Mouse (Mus musculus): Measurements from ENCODE around the gene Rnf41.

Gene Rnf41

DNA sequence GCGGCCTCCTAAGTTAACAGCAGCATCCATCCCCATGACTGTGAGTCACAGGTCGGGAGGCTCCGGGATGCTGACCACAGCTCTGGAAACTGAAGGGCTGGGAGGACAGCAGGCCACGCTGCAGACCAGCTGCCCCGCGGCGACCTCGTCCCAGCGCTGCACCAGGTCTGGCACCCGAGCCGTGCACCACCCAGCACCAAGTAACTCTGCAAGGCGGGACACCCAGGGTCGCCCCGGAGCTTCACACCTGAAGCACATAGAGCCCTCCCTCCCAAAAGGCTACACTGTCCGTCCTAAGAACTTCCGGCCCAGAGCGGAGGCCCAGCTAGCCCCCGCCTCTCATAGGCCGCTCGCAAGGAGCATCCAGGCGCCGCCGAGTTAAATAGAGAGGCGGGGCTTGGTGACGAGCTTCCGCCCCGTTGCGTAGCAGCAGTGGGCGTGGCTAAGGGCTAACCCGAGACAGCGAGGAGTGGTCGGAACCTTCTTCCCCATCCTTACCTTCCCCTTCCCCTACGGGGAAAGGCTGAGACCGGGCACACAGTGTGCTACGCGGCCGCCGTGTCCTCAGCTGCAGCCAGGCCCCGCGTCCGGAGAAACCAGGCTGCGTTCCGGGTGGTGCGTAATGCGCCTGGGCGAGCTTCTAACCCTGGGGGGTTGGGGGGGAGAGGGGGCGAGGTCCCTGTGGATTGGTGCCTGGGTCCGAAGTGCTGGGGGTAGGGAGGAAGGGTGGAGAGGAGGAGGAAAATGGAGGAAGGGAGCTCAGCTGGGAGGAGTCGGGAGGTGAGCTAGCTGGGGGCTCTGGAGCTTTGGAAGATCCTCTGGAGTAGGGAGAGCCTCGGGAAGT lies at the start of gene Rnf41, which contains the start of gene Nabp2:
Gene Rnf41 (plus strand): TSS at position 447 of the 844 bp plus-strand sequence.
Gene Nabp2 (minus strand): TSS at position 282 of the 844 bp plus-strand sequence.
- ChIA-PET CTCF (interaction anchor here (0.5 to 2.5 kb wide), 66 partner anchors 9 to 1590 kb away, joined by 3 to 19 read pairs (median 4); partner anchors contain the start of genes Esyt1 (in 3 of the 4), Ankrd52 (in 2 of the 4), Myl6 (in 2 of the 4) and Baz2a (in 1 of the 4)), POLR2A (interaction anchor here (0.5 to 3.8 kb wide), 154 partner anchors 9 to 1072 kb away, joined by 3 to 43 read pairs (median 5); partner anchors contain the start of genes Ankrd52 (in 3 of the 4), Cnpy2 (in 3 of the 4), Coq10a (in 3 of the 4) and Esyt1 (in 3 of the 4))

DNA sequence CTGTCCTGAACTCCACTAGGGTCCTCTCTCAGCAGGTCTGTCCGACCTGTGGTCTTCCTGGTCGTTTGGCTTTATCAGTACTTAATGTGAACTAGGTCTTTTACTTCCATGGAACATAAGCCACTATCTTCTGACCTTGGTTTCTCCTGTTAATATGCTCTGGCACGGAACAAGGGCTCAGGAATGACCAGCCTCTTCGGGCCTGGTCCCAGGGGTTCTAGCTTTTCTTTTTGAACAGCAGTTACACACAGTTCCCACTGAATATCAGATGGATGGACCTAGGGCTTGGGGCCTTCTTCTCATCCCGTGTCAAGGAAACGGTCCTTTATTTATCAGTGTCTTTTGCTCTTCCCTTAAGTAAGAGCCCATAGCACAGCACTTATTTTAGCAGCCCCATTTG lies 49.6 kb upstream of the Rnf41 start:
- POLR2A ChIA-PET = interaction anchor here (0.6 to 2.9 kb wide), 20 partner anchors 8 to 186 kb away, joined by 3 to 13 read pairs (median 4); partner anchors contain the start of genes Cnpy2 (in 2 of the 4), Ankrd52 (in 1 of the 4), Cs (in 1 of the 4) and Myl6 (in 1 of the 4)
- CTCF ChIA-PET = interaction anchor here (0.6 to 1.5 kb wide), 15 partner anchors 9 to 535 kb away, joined by 3 to 8 read pairs (median 4); partner anchors contain the start of genes Cs (in 1 of the 4), Nabp2 (in 1 of the 4), Pa2g4 (in 1 of the 4) and Rnf41 (in 1 of the 4)

DNA sequence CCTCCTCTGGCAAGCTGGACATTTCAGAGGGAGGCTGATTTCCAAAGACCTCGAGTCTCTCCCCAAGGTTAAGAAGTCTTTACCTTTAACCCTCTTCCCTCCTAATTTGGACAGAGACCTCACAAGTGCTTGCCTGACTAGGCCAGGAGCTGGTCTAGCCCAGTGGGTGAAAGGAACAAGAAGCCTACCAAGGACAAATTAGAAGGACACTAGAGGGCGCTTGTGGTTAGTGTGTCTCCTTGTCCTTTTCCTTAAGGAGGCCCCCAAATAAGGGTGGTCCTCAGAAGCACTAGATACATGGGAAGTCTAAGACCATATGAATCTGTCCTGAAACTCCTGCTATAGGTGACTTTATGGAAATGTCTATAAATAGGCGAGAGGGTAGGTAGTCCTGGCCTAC lies 48.9 kb upstream of the Rnf41 start:
- CTCF ChIA-PET = interaction anchor here (0.6 to 1.5 kb wide), 19 partner anchors 8 to 534 kb away, joined by 3 to 13 read pairs (median 3); partner anchors contain the start of genes Cs (in 1 of the 4), Nabp2 (in 1 of the 4), Pa2g4 (in 1 of the 4) and Rnf41 (in 1 of the 4)

DNA sequence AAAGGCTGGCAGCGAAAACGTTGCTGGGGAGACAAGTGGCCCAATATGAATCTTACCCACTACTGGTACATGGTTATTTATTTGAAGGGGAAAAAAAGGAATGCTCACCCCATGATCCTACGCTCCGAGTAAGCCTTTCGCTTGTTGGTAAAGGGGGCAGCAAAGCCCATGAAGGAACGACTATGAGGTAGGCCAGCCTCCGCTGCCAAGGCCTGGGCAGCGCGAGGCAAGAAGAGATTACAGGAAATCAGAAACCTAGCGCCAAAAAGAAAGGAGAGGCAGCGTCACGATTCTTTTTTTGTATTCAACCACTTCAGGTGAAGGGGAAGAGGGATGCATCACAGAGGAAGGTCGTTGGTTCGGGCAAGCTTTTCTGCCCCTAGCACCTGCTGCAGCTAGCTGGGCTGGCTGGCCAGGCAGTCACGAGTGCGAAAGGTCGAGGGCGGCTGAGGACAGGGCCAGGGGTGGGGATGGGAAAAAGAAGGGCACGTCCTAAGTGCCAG lies 43.5 kb upstream of the Rnf41 start:
- POLR2A ChIA-PET = interaction anchor here (0.5 to 7.1 kb wide), 55 partner anchors 9 to 1069 kb away, joined by 3 to 42 read pairs (median 6); partner anchors contain the start of genes Cnpy2 (in 3 of the 4), Nabp2 (in 3 of the 4), Pan2 (in 3 of the 4) and Rnf41 (in 3 of the 4)
- CTCF ChIA-PET = interaction anchor here (0.5 to 4.6 kb wide), 12 partner anchors 8 to 1141 kb away, joined by 3 to 38 read pairs (median 4); partner anchors contain the start of gene Ankrd52 (in 1 of the 4)

More for the DNA sequence above, 48.9 kb upstream of the Rnf41 start:
- POLR2A ChIA-PET = interaction anchor here in 3 of 4 experiments (0.6 to 2.9 kb wide), 16 partner anchors 10 to 185 kb away, joined by 3 to 13 read pairs (median 4); partner anchors contain the start of genes Ankrd52 (in 1 of the 3), Cnpy2 (in 1 of the 3), Pan2 (in 1 of the 3) and Zc3h10 (in 1 of the 3)

DNA sequence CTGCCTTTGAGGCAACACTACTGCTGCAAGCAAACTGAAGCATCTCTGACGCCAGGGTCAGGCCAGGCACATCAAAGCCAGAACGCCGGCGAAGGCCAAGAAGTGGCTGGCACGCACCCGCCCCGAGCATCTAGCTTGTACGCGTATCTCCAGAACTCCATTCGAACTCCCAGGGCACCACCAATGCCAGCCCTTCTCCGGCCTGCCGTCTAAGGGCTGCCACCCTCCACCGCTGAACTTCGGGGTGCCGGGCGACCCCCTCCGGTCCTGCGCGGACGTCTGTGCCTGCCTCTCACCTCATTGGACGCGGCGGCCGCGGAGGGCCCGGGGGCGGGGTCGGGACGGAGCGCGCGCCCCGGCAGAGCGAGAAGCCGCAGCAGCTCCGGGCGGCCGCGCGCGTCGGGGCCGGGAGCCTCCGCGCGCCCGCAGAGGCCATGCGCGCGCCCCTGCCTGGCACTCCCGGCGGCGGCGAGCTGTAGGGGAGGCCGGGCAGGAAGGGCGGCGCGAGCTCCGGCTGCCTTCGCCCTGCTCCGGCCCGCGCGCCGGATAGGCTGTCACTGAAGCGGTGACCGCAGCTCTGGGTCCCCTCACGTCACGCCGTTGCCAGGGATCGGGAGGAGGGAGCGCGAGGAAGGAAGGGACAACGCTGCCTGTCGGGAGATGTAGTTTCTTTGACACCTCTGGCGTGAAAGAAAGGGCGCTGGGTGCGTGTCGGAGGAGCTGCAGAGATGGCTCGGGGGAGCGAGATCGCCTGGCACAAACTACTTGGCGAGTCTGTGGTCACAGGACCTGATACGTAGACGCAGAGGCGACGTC lies 42.8 kb upstream of the Rnf41 start, which contains the start of gene Coq10a:
Gene Coq10a (minus strand): TSS at position 596 of the 816 bp plus-strand sequence.
- ChIA-PET CTCF (interaction anchor here (0.5 to 4.6 kb wide), 18 partner anchors 9 to 1142 kb away, joined by 3 to 38 read pairs (median 4); partner anchors contain the start of genes Ankrd52 (in 1 of the 4), Nabp2 (in 1 of the 4), Rnf41 (in 1 of the 4) and Zc3h10 (in 1 of the 4)), POLR2A (interaction anchor here (0.5 to 7.1 kb wide), 84 partner anchors 7 to 1069 kb away, joined by 3 to 42 read pairs (median 5); partner anchors contain the start of genes Cnpy2 (in 4 of the 4), Esyt1 (in 3 of the 4), Gls2 (in 3 of the 4) and Nabp2 (in 3 of the 4))

DNA sequence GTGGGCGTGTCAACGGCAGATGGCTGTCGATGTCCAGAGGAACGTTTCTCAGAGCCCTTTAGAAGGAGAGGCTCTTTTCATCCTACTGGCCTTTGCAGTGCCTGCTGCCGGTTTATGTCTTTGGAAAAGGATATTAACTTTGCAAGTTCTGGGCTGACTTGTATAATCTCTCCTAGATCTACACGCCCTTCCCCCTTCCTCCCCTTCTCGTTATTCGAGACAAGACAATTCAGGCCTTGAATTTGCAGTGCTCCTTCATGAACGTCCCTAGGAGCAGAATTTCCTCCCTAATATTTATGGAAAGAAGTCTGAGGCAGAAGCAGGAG lies 42.3 kb upstream of the Rnf41 start:
- CTCF ChIA-PET = interaction anchor here in 3 of 4 experiments (0.8 to 4.6 kb wide), 9 partner anchors 8 to 178 kb away, joined by 4 to 38 read pairs (median 6); partner anchors contain the start of genes Ankrd52 (in 1 of the 3), Nabp2 (in 1 of the 3), Rnf41 (in 1 of the 3) and Zc3h10 (in 1 of the 3)
- POLR2A ChIA-PET = interaction anchor here (0.5 to 7.1 kb wide), 80 partner anchors 8 to 532 kb away, joined by 3 to 42 read pairs (median 5); partner anchors contain the start of genes Cnpy2 (in 4 of the 4), Esyt1 (in 3 of the 4), Gls2 (in 3 of the 4) and Nabp2 (in 3 of the 4)

DNA sequence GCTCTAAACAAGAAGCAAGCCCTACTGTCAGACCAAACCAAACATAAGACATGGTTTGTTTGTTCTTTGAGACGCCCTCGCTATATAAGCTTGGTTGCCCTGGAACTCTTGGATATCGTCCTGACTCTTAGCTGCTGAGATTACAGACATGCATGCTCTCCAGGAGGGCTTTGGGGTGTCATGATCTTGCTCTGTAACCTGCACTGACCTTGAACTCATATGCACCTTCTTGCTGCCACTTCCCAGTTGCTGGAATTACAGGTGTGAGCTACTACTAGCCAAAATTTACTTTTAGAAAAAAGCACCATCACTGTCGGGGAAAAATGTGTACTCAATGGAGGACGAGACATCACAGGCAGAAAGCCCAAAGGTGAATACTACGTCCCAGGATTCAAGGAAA lies 41.9 kb upstream of the Rnf41 start:
- ChIA-PET CTCF (interaction anchor here in 3 of 4 experiments (0.6 to 4.6 kb wide), 14 partner anchors 10 to 243 kb away, joined by 3 to 38 read pairs (median 5); partner anchors contain the start of genes Nabp2 (in 1 of the 3), Rnf41 (in 1 of the 3), Smarcc2 (in 1 of the 3) and Zc3h10 (in 1 of the 3)), POLR2A (interaction anchor here (0.5 to 7.1 kb wide), 104 partner anchors 7 to 749 kb away, joined by 3 to 42 read pairs (median 5); partner anchors contain the start of genes Cnpy2 (in 4 of the 4), Esyt1 (in 3 of the 4), Nabp2 (in 3 of the 4) and Pan2 (in 3 of the 4))

DNA sequence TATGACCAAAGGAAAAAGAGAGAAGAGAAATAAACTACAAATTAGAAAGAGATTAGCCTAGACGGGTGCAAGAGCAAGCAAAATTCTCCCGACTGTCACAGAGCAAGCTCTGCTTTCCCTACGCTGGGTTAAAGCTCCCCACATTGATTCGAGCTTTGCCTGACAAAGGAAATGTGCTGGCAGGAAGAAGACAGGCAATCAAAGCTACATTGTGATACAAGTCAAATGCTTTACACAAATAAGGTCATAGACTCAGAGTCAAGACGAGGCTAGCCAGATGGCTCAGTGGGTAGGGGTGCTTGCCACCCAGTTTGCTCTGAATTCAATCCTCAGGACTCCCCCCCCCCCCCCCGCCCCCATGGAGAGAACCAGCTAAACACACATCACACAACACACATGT lies 41.4 kb upstream of the Rnf41 start:
- CTCF ChIA-PET = interaction anchor here (0.5 to 4.6 kb wide), 19 partner anchors 8 to 416 kb away, joined by 3 to 38 read pairs (median 4); partner anchors contain the start of genes Esyt1 (in 1 of the 4), Nabp2 (in 1 of the 4), Rnf41 (in 1 of the 4) and Smarcc2 (in 1 of the 4)
- POLR2A ChIA-PET = interaction anchor here (0.5 to 7.1 kb wide), 98 partner anchors 9 to 749 kb away, joined by 3 to 42 read pairs (median 4); partner anchors contain the start of genes Cnpy2 (in 3 of the 4), Myl6b (in 3 of the 4), Nabp2 (in 3 of the 4) and Rnf41 (in 3 of the 4)

DNA sequence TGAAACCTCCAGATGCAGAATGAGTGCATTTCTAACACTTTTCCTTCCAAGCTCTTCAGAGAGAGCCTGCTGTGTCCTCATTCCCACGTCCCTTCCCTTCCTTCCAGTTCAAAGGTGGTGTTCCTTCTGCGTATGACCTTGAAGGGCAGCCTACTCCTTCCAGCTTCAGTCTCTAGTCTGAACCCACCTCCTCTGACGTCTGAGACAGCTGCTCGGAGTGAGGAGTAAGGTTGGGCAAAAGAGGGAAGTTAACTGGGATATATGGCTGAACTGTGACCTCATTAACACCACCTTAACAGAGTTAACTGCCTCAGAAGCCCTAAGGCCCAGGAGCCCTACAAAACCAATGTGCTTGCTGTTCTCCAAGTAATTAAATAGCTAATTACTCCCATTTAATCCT lies 40.9 kb upstream of the Rnf41 start:
- CTCF ChIA-PET = interaction anchor here (0.5 to 4.6 kb wide), 15 partner anchors 8 to 423 kb away, joined by 3 to 38 read pairs (median 4); partner anchors contain the start of genes Esyt1 (in 1 of the 4), Nabp2 (in 1 of the 4), Rnf41 (in 1 of the 4) and Smarcc2 (in 1 of the 4)
- POLR2A ChIA-PET = interaction anchor here (0.6 to 7.1 kb wide), 69 partner anchors 9 to 360 kb away, joined by 3 to 42 read pairs (median 5); partner anchors contain the start of genes Cnpy2 (in 3 of the 4), Myl6b (in 3 of the 4), Nabp2 (in 3 of the 4) and Rnf41 (in 3 of the 4)

DNA sequence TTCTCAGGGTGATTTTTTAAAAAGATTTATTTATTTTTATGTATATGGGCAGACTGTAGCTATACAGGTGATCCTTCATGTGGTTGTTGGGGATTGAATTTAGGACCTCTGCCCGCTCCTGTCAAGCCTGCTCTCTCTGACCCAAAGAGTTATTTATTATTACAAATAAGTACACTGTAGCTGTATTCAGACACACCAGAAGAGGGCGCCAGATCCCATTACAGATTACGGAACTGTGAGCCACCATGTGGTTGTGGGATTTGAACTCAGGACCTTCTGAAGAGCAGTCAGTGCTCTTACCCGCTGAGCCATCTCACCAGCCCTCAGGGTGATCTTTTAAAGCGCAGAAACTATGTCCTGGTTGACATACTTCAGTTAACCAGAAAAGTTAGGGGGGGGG lies 39.3 kb upstream of the Rnf41 start:
- ChIA-PET POLR2A (interaction anchor here in 2 of 4 experiments (0.6 to 7.1 kb wide), 11 partner anchors 31 to 551 kb away, joined by 3 to 42 read pairs (median 12); partner anchors contain the start of genes Zc3h10 (in 2 of the 2), Cnpy2 (in 1 of the 2), Myl6b (in 1 of the 2) and Nabp2 (in 1 of the 2)), CTCF (interaction anchor here (0.6 to 4.6 kb wide), 9 partner anchors 9 to 235 kb away, joined by 3 to 30 read pairs (median 4); no protein-coding TSS in a partner anchor)

DNA sequence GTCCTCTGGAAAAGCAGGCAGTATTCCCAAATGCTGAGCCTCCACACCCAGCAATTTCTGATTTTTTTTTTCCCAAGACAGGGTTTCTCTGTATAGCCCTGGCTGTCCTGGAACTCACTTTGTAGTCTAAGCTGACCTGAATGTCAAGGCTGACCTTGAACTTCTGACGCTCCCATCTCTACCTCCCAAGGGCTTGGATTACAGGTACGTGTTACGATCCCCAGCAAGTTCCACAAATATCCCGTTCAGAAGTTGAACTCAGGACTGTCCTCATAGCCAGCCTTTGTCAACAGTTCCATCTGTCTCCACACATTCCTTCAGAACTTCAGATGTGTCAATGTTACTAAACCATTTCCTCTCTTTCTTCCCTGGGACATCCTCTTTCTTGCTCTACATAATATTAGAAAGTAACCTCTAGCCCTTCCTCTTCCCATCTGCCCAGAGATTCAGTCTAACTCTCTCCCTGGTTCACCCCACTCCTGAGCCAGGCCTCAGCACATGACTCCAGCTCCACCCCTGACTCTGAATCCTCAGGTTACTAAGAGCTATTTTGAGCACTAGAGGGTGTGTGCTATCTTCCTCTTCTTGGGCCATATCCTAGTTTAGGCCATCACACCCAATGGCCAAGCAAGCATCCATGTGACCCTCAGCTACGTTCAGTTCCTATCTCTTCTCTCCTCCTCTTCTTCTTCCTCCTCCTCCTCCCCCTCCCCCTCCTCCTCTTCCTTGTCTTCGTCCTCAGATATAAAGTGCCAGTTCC lies 38.3 kb upstream of the Rnf41 start:
- ChIA-PET CTCF (interaction anchor here (0.5 to 2.5 kb wide), 18 partner anchors 8 to 536 kb away, joined by 3 to 9 read pairs (median 4); partner anchors contain the start of genes Cnpy2 (in 1 of the 4), Nabp2 (in 1 of the 4) and Rnf41 (in 1 of the 4)), POLR2A (interaction anchor here (0.6 to 5.7 kb wide), 31 partner anchors 8 to 938 kb away, joined by 3 to 43 read pairs (median 4); partner anchors contain the start of genes Nabp2 (in 3 of the 4), Rnf41 (in 3 of the 4), Cnpy2 (in 2 of the 4) and Cs (in 2 of the 4))

DNA sequence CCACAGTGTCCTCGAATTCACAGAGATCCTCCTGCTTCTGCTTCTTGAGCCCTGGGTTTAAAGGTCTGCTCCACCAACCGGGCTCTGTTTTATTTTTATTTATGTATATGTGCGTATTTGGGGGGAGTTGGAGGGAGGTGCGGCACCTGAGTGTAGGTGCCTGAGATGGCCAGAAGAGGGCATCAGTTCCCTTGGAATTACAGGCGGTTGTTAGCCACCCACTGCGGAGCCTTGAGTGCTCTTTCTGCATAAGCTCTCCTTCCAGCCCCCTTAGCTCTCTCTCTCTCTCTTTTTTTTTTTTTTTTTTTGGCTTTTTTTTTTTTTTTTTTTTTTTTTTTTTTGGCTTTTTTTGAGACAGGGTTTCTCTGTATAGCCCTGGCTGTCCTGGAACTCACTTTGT lies 37.1 kb upstream of the Rnf41 start:
- ChIA-PET POLR2A (interaction anchor here (0.6 to 5.7 kb wide), 40 partner anchors 9 to 959 kb away, joined by 3 to 43 read pairs (median 4); partner anchors contain the start of genes Esyt1 (in 3 of the 4), Cnpy2 (in 2 of the 4), Nabp2 (in 2 of the 4) and Rnf41 (in 2 of the 4)), CTCF (interaction anchor here (0.5 to 2.5 kb wide), 38 partner anchors 9 to 1411 kb away, joined by 3 to 10 read pairs (median 4); partner anchors contain the start of genes Baz2a (in 1 of the 4), Cnpy2 (in 1 of the 4), Nabp2 (in 1 of the 4) and Pa2g4 (in 1 of the 4))

DNA sequence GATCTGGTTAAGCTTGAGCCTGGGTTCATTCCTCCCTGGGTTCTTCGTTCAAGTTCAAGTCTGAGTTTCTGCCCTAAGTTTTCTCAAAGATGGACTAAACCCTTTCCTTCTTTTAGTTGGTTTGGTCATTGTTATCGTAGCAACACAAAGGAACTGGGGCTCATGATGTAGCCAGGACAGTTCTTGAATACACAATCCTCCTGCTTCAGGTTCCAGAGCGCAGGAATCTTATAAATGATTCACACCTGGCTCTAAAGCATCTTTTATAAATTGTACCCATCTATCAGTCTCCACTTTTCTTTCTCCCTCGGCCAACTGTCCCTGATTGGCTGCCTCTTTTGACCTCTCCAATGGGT lies 35.4 kb upstream of the Rnf41 start:
- POLR2A ChIA-PET = interaction anchor here in 3 of 4 experiments (0.6 to 5.7 kb wide), 48 partner anchors 7 to 372 kb away, joined by 3 to 43 read pairs (median 4); partner anchors contain the start of genes Myl6 (in 3 of the 3), Nabp2 (in 3 of the 3), Pan2 (in 3 of the 3) and Rnf41 (in 3 of the 3)
- CTCF ChIA-PET = interaction anchor here (0.6 to 2.6 kb wide), 24 partner anchors 10 to 220 kb away, joined by 3 to 11 read pairs (median 4); partner anchors contain the start of genes Nabp2 (in 2 of the 4), Rnf41 (in 2 of the 4), Cnpy2 (in 1 of the 4) and Esyt1 (in 1 of the 4)

Measured in embryonic stem cell, embryonic (primary cell).